Mouse (Mus musculus): ENCODE results near the gene Vps29.
"Not testable (repeated sequence)": the region's sequence is repeated elsewhere in the genome, so short reads cannot be mapped to it uniquely, and the experiment has no call there.

The Vps29 gene

DNA sequence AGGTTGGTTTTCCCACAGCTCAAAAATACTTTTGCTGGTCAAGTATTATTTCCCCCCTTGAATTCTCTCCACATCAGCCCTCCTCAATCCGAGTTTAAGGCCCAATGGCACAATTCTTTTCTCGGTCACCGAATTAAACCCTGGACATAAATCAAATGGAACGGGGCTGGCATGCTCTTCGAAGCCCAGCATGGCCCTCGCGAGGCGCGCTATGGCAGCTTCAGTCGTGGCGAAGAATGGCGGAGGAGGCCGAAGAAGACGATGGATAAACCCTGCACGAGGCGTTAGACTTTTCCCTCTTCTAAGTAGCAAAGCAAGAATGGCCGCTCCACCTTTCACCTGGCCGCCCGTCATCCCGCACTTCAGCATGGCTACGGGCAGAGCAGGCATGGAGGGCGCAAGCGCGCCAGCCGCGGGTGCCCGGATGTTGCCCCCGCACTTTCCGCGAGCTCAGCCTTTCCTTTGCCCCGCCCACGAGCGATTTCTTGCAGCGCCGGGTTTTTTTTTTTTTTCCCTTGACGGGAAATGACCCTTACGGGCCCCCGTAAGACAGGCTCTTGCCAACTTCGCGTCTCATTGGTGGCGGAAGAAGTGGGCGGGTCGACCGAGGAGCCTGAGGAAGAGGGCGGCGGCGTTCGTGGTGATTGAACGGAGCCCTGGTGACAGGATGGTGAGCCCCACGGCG lies at the start of gene Vps29, which contains the start of gene Rad9b:
TSS of gene Vps29 (plus strand) at position 563 of the 685 bp plus-strand sequence.
TSS of gene Rad9b (minus strand) at position 427 of the 685 bp plus-strand sequence.
- DNase-seq (ENCODE audit: low spot score in 2 of 2): peak; percentile 99

DNA sequence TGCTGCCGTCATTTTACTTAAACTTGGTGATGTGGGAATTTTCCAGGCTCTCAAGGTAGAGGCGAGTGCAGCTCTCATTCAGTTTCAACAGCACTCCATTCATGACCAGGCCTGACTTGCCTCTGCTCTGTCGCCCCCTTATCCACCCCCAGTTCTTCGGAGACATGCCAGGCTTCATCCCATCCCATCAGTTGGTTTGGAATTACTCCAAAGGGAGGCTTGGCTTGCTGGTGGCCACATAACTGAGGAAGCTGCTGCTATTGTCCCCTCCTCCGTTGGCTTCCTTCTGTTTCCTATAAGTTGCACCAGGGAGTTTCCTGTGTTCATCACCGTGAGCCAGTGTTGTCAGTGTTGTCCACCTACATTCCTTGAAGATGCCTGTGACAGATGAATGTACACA lies 49.6 kb upstream of the Vps29 start:
- DNase-seq (ENCODE audit: low spot score in 2 of 2): no peak

DNA sequence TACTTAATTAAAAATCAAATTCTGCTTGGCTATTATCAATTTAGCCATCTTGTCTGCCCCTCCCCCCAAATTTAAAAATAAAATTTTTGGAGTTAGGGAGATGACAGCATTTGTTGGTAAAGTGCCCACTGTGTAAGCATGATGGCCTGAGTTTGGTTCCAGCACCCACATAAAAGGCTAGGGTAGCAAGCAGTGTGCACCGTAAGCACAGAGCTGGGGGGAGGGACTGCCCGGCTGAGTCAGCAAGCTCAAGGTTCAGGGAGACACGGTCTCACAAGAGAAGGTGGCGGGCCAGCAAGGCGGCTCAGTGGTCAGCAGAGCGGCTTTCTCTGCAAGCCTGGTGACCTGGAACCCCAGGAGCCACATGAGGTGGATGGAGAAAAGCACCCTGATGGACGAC lies 48.7 kb upstream of the Vps29 start:
- no peak for DNase-seq (ENCODE audit: low spot score in 2 of 2)

DNA sequence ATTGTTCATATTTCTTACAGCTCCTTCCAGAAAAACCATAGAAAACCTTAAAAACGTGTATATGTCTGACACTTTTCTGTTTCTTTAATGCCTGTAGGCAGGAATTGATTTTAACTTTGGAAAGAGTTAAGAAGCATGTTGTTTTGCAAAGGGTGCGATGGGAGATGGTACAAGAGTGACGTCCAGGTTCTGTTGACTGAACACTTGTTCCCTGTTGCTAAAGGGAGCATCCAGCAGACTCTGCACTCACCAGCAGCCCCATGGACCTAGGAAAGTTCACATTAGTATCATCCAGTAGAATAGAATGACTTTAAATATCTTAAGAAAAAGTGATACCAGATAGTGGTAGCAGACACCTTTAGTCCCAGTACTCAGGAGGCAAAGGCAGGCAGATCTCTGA lies 47.6 kb upstream of the Vps29 start:
- DNase-seq (ENCODE audit: low spot score in 2 of 2): no peak

DNA sequence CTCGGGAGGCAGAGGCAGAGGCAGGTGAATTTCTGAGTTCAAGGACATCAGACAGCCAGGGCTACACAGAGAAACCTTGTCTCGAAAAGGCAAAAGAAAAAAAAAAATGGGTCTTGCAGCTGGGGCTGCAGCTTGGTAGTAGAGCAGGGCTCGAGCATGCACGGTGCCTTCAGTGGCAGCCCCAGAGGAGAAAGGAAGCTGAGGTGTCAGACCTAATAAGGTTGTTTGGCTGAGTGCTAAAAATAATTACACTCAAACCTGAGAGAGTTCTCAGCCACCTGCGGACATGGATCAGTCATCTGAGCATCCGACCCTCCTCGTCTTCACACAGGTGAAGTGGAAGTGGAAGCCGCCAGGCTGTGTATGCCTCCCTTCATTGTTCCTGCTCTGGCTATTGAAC lies 43.5 kb upstream of the Vps29 start:
- DNase-seq (ENCODE audit: low spot score in 2 of 2): no peak

DNA sequence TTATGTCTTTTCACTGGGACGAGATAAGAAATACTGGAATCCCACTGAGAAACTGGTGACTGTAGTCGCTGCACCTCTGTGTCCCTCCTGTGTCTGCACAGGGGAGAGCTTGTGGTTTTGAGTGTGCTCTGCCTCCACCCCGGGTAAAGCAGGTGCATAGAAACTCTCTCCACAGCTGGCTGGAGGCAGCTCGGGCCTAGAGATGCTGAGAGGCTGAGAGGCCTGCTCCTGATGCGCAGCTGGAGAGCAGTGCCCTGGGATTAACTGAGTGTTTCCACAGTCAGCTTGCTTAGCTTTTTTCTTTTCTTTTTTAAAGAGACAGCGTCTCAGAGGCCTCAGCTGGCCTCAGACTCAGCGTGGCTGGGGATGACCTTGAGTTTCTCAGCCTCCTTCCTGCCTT lies 42.5 kb upstream of the Vps29 start:
- no peak for DNase-seq (ENCODE audit: low spot score in 2 of 2)

DNA sequence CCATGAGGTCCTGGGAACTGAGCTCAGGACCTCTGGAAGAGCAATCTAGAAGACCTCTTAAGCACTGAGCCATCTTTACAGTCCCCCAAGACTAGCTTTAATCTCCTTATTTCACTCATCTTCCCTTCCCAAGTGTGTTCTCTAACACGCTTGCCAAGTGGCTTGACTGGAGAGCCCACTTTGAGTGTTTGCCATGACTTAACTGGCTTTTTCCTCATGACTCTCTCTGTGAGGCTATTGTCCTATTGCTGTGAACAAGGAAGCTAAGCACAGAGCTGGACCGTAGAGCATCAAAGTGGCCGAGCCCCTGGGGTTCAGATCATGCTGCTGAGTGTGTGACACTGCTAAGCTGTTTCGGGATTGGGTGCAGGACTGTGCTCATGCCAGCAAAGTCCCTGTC lies 41.8 kb upstream of the Vps29 start:
- DNase-seq (ENCODE audit: low spot score in 2 of 2): no peak

DNA sequence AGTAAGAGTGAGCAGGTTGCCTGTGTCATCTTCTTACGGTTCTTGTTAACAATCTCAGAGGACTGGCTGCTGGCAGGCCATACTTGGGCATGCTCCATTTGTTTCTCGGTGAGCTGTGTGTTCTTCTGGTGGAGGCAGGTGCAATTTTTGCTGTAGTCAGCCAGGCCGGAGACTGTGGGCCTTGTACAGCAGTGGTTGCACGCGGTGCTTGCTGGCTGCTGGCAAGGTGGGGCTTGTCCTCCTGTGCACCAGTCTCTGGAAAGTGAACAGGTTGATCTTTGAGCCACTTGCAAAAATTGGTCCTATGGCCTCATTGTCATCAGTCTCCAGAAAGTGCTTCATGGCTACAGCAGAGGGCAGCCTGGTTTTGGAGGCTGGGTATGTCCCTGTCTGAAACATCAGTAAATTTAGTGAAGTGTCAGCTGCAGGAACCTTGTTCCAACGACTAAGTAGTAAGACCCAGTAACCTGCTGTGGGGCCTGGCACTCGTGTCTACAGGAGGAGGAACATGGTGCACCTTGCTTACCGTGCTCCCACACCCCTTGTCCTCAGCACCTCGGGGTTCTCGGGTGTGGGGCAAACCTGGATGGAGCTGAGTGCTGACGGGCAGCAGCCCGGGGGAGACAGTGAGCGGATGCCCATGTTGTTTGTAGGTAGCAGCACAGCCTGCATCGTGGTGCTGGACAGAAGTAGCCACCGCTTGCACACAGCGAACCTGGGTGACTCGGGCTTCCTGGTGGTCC lies 41.1 kb upstream of the Vps29 start:
- DNase-seq (ENCODE audit: low spot score in 2 of 2): no peak

DNA sequence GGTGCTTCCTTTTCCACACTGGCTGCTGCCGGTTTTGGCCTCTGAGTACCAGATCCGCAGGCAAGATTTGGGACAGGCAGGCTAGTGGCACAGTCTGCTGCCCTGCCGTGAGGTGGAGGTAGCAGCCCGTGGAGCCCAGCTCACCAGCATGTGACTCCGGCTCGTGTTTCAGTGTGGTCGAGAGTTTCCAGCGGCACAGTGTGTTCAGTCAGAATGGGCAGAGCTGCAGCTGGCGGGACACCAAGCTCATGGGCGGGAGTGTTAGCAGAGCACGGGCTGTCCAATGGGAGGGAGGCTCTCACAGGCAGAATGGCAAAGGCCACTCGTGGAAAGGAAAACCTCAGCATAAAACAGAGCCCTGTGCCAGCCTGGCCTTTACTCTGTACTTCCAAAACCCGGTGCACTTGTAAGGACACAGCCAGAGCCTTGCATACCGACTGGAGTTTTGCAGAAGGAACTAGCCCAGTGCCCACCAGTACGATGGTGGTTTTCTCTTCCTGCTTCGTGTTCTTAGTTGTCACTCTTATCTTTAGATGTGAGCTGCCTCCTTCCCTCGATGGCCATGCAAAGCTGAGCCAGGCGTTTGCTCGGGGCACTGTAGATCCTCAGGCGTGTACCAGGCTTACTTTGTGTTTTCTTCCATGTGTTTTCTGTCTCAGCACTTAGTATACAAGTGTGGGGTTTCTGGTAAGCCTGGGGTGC lies 39.1 kb upstream of the Vps29 start:
- peak; percentile 36 to 61 for DNase-seq (ENCODE audit: low spot score in 2 of 2)

DNA sequence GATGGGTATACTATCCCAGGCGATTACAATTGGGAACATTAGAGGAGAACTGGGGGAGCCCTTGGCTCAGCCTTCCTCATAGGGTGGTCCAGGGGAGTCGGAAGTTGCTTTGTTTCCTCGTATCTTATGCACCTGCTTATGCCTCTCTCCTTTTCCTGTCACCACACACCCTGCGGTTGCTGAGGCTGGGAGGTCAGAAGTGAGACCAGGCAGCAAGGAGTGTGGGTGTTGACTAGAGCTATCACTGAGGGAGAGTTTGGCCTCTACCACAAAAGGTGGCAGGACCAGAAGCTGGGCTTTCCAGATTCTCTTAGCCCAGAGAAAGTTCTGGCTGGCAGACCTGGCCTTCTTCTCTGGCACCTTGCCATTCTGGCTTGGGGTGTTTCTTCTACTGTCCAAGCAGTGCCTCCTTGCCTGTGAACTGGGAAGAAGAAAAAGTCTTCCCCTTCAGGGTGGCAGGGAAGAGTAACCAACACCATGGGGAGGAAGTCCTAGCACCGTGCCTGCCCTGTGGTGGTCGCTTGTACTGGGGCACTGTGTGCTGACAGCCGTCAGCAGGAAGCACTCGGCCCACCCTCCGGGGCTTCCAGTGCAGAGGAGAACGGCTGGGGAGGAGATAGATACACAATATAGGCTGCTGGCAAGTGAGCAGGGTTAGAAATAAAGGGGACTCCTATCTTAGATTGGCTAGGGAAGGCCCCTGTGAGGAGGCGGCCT lies 36.7 kb upstream of the Vps29 start:
- DNase-seq (ENCODE audit: low spot score in 2 of 2): no peak

DNA sequence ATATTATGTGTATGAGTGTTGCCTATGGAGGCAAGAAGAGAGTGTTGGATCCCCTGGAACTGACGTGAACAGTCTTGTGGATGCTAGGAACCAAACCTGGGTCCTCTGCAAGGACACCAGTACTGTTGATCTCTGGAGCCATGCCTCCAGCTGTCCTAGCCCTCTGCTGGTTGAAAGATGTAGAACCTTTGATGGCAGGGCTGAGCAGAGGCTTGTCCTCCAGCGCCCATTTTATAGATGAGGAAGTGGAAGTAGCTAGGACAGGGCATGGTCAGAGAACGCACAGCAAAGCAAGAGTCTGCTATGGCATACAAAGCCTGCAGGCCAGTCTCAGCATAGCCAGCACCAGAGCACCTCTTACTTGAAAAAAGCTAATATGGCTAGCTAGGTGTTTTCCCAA lies 36.1 kb upstream of the Vps29 start:
- no peak for DNase-seq (ENCODE audit: low spot score in 2 of 2)

DNA sequence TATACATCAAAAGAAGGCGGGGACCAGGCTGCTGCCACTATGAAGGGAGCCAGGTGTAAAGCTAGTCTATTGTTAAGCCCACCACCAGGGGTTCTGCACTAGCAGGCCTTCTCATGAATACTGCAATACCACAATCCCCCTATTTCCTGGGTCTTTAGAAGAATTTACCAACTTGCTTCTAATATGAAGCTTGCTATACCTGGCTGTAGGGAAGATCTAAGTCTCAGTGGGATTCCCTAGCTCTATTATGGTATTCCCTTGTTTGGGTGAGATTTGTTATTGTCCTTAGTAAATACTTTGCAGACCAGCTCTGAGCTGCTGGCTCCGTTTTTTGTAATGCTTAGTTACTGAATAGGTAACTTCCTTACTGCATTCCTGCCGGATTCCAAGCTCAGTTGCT lies 35.2 kb upstream of the Vps29 start:
- not testable (repeated sequence) for DNase-seq (ENCODE audit: low spot score in 2 of 2)

DNA sequence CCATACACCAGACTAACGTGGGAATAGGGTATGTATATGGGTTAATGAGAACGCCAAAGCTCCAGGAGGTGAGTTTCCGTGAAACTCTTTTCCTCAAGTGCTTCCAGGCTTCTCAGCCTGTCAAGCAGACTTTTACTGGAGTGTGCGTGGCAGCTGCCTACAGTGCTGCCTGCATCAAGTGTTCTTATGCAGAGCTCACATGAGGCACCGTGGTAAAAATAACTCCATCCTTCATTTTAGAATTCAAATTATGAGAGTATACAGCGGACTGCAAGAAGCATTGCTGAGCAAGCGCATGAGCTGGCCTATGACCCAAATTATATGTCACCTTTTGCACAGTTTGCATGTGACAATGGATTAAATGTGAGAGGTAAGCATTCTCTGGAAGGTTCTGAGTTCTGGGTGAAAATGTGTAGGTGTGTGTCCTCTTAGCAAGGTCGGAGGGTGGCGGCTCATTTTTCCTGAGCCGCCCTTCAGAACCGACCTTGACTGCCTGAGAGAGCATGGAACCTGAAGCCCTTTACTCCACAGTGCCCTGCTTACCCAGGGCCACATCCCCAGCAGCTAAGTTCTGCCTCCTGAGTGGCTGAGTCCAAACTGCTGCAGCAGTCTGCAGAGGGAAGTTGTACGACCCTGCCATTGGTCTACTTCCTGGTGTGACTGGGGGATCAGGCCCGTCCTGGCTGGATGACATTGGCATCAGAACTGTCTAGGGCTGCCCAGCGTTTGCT lies 34.5 kb upstream of the Vps29 start:
- no peak for DNase-seq (ENCODE audit: low spot score in 2 of 2)

DNA sequence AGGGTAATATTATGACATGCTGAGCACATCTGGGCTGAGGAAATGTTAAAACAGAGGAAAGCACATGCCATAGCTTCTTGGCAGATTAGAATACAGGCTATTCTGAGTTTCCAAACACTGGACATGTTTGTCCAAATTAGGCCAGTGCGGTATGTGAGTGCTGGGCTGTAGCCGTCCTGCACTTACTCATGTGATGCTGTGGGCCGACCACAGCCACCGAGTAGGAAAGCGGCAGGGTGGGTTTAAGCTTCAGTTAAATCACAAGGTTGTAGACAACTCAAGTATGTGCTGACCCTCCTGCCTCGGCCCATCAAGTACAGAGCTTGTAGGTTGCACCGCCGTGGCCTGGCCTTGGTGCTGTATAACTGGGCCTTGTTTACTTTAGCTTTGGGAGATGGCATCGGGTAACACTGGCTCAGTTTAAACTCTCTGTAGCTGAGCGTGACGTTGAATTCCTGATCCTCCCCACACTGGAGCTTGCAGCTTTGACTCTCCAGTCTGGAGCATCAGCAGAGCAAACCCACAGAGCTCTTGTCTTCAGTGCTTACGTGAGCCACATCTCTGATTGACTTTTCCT lies 33.9 kb upstream of the Vps29 start:
- no peak for DNase-seq (ENCODE audit: low spot score in 2 of 2)

DNA sequence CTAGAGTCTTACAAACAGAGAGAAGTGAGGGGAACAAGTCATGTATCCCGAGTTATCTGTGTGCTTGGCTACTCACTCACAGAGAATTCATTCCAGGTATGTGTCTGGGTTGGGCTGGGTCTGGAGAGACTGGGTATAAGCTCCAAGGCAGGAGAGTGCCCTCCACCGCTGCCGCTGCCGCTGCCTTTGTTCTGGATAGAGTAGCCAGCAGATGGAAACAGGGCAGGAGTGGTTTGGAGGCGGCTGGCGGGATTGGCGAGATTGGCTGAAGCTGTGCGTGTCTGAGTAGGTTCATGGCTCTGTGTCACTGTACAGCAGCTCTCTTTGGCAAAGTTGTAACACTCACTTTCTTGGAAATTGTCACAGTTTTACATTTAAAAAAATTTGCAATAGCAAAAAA lies 30.6 kb upstream of the Vps29 start:
- no peak for DNase-seq (ENCODE audit: low spot score in 2 of 2)

DNA sequence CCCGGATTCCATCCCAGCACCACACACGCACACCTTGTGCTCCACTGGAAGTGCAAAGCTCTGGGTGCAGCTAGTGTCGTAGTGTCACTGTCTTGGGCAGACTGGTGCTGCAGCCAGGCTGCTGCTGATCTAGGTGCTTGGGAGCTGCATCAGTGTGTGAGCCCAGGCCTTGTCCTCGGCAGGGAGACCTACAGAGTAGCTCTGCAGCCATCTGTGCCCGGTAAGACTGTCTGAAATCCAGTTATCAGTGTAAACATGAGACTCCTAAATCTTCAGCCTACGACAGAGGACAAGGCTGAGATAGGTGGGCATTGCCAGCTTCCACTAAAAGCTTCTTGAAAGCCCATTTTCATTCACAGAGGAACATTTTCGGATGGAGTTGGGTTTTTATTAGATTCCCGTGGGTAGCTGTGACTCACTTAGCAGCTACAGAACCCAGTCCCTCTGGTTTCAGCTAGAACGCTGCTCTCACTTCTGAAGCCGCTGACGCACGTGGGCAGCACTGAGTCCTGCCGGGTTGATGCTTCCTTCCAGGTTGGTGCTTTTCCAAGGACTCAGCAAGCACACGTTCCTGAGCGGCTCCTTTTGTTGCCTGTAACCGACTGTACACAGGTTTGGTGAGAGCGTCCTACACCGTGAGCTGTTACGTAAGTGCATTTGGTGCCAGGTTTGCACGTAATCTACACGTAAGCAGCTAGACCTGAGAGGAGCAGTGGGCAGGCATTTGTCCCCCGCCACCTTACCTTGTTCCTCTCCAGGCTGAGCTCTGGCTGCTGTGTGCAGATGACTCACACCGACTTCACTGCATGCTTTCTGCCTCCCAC lies 29.3 kb upstream of the Vps29 start:
- DNase-seq (ENCODE audit: low spot score in 2 of 2): no peak

DNA sequence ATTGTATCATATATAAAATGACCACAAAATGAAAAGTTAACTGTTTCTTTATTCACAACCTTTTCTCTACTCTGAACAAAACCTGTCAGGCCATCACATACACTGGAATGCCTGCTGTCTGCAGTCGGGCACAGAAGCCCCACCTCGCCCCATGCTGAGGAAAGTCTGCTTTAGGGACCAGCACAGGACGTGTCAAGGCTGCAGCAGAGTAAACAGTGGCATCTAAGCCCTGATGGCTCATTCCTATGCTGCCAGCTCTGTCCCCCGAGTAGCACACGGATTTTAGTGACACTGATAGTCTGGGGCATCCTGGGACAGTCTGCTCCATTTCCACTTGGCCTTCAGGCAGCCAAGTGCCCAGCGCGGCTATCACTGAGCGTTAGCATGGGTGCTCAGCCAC lies 28.7 kb upstream of the Vps29 start:
- no peak for DNase-seq (ENCODE audit: low spot score in 2 of 2)

DNA sequence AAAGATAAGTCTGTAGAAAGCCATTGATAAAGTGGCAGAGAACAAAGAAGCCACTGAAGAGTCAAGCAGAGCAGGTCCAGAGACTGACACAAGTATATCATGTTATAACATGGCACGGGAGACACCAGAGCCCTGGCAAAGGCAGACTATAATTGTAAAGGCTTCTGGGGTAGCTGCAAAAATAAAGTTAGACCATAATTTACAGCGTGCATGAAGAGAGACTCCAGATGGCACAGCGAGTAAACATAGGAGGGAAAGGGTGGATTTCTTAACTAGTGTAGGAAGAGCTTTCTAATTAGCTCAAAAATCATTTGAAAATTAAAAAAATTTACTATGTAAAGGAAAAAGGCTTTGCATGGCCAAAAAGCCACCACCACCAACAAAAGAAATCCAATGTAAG lies 26.9 kb upstream of the Vps29 start:
- no peak for DNase-seq (ENCODE audit: low spot score in 2 of 2)

DNA sequence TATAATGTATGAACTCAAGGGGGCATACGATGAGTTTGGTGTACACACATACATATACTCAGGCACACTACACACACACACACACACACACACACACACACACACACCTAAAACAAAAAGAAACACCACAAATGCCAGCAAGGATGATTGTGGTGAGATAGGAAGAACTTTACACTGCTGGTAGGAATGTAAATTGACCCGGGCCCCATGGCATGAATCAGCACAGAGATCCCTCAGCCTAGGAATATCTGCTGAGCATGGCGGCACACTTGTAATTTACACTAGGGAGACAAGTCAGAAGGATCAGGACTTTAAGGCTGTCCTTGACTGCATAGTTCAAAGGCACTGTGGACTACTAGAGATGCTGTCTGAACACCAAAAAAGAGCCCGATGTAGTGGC lies 23.9 kb upstream of the Vps29 start:
- no peak for DNase-seq (ENCODE audit: low spot score in 2 of 2)

DNA sequence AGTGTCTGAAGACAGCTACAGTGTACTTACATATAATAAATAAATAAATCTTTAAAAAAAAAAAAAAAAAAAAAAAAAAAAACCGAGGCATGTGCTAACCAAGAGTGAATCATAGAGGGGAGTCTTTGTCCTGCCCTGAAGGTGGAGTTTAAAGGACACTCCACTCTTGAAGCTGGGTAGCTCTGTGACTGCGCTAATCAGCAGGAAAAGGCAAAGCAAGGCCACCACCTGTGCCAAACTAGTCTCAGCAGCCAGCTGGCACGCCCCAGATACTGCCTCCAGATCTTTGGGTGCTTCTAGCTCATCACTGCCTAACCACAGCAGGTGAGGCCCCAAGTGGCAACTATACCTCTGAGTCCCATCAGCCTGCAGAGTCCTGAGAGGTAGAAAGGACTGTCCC lies 19.5 kb upstream of the Vps29 start:
- no peak for DNase-seq (ENCODE audit: low spot score in 2 of 2)
